Mouse (Mus musculus): ENCODE results near the gene Ppard.

- no peak for TF ChIP-seq GATA1 (IDR thresholded peaks at IDR 0.05; ENCODE audit: borderline replicate concordance, low read length)
- TF ChIP-seq FLI1 (IDR thresholded peaks at IDR 0.05; ENCODE audit: low read length), result no peak
Observed at GRCm38 (mm10) chr17:28323786-28324185, 91.3 kb downstream of the Ppard start.

All from megakaryocyte, embryonic 14.5 days (primary cell).